Mouse (Mus musculus) left cerebral cortex, postnatal 10 days (tissue): ENCODE measurements around the gene Tgfbr2. TPM values are rescaled to one million over a fixed set of nuclear protein-coding genes. Genes with fewer than 3 reads are reported as not detected.
A peak's percentile ranks its signal among the peaks of the same experiment; 100 is the strongest.

Experiments used
- DNase-seq, 2 experiments: peaks; one replicate each; pipeline ENCODE4 v3.0.0; 2021 to 2022; ENCODE audit warnings: low spot score in 2 of 2, mixed read lengths in 1 of 2; ENCODE audit errors: extremely low spot score in 1 of 2
- intact Hi-C: fragments of 180-260 bp; cut with DNase I; formaldehyde crosslinking; loops from one replicate; pipeline ENCODE4 v1.15.1; 2025
- total RNA-seq, 2 experiments: library from RNA; stranded (reverse); gene quantifications; 2 replicates each; pipeline ENCODE4 v1.2.3; 2021

The Tgfbr2 gene
- total RNA-seq, 2 experiments from 2014 or later, result 10.3 to 14.2 TPM

DNA sequence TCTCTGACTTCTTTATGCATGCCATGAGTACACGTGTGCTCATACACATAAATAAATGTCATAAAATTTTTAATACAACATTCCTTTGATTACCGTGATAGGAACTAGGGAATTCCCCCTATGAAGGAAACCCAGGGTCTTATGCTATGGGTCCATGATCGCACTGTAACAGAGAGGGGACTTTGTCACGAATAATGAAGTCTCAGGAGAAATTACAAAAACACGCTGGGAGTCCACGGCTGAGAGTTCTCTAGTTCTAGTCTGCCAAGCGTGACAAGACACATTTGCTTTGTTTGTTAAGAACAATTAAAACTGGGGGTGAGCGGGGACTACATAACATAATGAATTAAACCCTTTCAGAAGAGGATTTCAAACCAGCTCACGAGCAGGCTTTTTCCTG is 23.3 kb upstream of the Tgfbr2 start:
- no peak for DNase-seq

GRCm38 (mm10) chr9:116197491-116198170 is 22.5 kb upstream of the Tgfbr2 start:
- intact Hi-C loops, result no loop called here
- DNase-seq, result no peak

More for the DNA sequence above, 23.3 kb upstream of the Tgfbr2 start:
- intact Hi-C loops, result no loop called here

DNA sequence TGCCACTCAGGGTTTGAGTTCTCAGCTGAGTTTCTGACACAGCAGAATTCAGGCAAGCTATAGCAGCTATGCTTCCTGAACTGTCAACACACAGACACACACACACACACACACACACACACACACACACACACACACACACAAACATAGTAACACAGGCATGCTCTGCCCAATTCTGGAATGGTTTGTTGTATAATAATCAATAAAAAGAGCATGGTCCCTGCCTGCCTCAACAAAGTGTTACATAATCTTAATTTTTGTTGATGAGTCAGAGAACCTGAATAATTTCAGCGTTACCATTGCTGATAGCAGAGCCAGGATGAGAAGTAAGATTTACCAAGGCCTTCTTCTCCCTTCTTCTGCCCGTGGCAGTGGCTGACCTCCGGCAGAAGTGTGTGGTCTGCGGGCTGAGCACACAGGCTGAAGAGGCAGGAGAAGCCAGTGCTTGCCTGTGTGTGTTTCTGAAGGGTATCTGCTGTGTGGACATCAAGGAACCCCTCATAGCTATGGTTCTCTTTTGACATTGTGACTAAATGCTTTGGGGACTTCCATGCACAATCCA is 18.8 kb upstream of the Tgfbr2 start:
- intact Hi-C loops, result no loop called here
- no peak for DNase-seq

DNA sequence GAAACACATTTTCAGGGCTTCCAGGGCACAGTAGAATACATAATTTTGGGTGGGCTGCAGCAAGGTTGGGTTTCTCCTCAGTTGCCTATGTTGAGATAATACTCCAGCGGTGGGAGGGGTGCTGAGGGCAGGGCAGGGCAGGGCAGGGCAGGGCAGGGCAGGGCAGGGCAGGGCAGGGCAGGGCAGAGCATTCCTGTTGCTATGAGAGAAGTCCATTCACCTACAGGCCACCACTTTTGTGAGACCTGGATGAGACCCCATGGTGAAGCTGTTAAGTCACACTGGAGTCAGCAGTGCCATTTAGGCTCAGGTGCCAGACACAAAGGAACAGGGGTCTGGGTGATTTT is 18.3 kb upstream of the Tgfbr2 start:
- intact Hi-C loops, result no loop called here
- DNase-seq, result no peak

DNA sequence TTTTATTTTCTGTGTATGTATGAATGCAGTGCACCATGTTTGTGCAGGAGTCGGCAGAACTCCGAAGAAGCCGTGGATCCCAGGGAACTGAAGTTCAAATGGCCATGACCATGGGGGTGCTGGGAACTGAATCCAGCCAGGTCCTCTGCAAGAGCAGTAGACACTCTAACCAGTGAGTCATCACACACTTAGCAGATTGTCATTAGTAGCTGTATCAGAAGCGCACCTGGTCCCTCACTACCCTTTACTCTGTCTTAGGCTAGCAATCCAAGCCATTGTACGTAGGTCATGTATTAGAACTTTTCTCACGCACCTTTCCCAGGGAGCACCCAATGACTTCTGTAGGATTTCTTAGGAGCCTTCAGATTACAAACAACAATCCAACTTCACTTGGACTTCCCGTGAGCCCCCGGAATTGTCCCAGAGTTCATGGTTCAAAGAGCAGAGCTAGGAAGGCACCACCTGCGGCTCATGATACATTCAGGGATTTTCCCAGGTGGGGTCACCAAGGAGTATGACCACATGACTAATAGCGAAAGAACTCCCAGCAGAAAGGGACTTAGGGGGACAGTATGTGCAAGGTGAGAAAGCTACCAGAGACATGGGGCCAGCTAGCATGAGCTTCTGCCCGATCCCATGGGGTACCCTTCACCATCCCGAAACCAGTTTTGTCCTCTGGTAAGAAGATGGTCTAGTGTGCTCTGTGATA is 17.8 kb upstream of the Tgfbr2 start:
- intact Hi-C loops, result no loop called here
- no peak for DNase-seq

DNA sequence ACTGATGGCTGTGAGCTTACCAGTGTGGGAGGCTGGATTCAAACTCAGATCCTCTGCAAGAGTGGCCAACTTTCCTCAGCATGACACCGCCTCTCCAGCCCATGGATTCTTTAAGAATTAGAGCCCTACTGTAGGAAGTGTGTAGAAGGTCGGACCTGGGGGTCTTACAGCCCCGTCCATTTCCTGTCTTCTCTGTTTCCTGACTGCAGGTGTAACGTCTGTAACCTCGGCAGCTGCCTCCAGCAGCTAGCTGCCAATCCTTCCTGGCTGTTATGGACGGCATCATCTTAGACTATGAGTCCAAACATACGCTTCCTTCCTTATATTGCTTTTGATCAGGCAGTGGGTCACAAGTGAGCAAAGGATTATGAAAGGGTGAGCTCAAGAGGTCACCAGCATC is 17.1 kb upstream of the Tgfbr2 start:
- DNase-seq, result no peak
- intact Hi-C loops, result no loop called here

- no peak for DNase-seq
- intact Hi-C loops, result no loop called here
Measured at GRCm38 (mm10) chr9:116189831-116190230, 14.7 kb upstream of the Tgfbr2 start.

DNA sequence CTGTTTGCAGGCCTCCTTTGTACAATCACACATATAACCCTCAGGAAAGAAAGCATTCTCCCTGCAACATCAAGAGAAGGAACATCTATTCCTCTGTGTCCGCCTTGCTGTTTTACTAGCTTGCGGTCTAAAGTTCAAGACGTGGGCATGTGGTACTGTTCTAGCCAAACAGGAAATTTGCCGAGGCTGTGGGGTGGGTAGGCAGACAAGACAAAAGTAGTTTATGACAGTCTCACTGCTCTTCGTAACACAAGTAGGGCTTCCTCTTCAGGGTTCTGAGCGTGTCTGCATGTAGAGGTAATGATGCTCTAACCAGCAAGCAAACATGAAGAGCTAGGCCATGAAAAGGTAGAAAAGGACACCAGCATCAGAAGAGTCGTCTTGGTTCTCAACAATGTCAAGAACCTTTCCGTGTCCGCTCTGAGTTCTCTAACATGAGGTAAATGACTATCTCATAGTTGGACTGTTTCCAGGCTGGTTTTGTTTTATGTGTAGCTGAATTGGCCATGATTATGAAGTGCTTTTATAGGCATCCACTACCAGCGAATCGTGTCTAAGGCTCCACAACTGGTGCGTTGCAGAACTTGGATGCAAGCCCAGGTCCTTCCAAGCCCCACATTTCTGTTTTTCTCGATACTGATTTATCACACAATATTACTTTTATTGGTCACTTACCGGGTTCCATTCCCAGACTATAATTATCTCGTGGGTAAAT is 13.9 kb upstream of the Tgfbr2 start:
- no peak for DNase-seq
- intact Hi-C loops, result no loop called here

DNA sequence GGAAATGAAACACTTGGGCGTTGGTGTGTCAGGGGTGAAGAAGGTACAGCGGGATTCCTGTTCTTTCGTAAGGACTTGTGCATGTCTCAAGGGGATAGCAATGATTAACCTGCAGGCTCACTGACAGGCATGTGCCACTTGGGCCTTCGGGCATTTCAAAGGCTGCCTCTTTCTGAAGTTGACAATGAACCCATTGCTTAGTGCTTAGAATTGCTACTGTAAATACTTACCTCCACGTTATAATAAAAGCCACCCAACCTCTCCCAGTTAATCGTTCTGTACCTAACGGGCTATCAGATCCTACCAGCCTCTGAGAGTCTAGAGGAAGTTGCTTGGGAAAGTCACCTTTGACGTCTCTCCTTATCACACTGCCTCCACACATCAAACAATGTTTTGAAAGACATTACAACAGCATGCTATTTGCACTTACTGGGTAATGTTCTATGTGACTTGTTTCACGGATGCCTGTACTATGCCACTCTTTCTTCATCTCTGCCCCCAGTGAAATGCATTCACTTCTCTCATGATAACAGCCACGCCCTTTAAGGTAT is 12.1 kb upstream of the Tgfbr2 start:
- DNase-seq, result no peak
- intact Hi-C loops, result no loop called here

GRCm38 (mm10) chr9:116184903-116185302 is 9.7 kb upstream of the Tgfbr2 start:
- no peak for DNase-seq
- intact Hi-C loops, result no loop called here

- DNase-seq, result no peak
Measured at GRCm38 (mm10) chr9:116183035-116183434, 7.9 kb upstream of the Tgfbr2 start.

DNA sequence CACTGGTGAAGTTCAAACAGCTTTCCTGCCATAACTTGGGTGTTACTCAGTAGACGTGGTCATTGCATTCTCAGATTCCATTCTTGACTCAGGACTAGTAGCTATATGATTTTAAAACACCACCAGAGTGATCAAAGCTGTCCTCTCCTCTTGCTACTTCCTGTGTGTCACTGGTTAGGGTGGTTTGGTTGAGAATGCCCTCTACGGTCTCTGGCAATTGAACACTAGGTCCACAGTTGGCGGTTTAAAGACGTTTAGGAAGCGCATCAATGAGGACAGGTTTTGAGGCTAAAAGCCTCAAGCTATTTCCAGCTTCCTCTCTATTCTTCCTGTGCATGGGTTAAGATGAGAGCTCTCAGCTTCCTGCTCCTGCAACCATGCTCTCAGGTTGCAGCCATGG is 6.4 kb upstream of the Tgfbr2 start:
- intact Hi-C loops, result no loop called here
- no peak for DNase-seq

More at GRCm38 (mm10) chr9:116183035-116183434, 7.9 kb upstream of the Tgfbr2 start:
- intact Hi-C loops, result no loop called here

DNA sequence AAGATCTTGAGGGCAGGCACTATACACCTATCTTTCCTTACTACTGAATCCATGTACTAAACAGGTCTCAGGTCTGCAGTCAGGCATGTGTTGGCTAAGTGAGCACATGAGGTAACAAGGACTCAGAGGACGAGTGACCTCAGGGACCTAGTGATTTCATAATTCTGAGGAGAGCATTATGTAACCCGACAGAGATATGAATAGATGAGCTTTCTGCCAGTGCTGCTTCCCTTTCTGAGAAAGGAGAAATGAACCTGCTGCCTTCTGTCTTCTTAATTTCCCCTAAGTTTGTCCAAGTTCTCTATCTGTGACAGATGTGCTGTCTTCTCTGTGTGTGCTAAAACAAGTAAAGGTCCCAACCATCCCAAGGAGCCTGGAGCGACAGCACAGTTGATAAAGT is 3.0 kb upstream of the Tgfbr2 start:
- peak in 1 of 2 experiments; percentile 3 for DNase-seq
- intact Hi-C loops, result no loop called here

GRCm38 (mm10) chr9:116177108-116177507 is 1.9 kb upstream of the Tgfbr2 start:
- intact Hi-C loops, result no loop called here
- no peak for DNase-seq

DNA sequence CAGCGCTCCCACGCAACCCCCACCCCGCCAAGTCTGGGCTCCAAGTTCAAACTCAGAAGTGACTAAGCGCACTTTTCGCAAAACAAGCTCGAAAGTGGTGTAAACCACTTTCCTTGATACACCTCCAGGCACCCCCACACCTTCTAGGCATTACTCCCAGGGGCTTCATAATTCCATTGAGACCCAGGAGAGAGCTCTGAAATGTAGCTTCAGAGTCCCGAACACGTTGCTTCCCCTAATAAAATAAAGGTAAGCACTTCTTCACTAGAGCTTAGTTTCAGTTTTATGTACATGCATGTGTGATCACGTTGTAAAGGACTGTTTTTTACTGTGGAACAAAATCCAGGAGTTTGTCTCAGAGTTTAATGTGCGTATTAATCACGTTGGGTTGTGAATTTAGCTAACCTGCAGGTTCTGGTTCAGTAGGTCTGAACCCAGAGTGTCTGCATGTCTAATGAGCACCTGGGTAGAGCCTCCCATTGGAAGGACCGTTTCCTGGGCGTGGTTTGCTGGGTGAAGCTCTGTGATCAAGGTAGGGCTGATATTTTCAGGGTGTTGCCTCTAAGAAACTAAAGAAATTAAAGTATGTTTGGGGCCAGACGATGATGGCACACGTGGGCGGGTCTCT is 442 bp upstream of the Tgfbr2 start:
- intact Hi-C loops, result no loop called here
- DNase-seq, result peak in 1 of 2 experiments; percentile 37

GRCm38 (mm10) chr9:116173473-116174170 is 1.5 kb downstream of the Tgfbr2 start:
- intact Hi-C loops, result no loop called here

DNA sequence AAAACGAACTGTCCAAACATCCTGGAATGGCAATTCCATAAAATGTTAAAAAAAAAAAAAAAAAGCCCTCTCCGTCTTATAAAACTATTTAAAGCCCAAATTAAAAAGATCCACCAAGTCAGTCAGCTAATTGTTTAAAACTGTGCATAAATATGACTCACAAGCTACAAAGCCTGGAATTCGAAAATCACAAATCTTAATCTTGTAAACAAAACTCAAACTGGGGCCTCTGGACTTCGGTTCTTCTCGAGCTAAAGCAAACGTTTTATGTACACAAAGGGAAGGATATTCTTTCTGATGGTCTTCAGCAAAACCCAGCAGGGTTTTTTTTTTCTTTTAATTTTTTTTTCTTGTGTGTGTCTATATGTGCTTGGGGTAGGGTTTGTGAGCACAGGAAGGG is 2.1 kb downstream of the Tgfbr2 start:
- intact Hi-C loops, result no loop called here

More at GRCm38 (mm10) chr9:116173473-116174170, 1.5 kb downstream of the Tgfbr2 start:
- no peak for DNase-seq

DNA sequence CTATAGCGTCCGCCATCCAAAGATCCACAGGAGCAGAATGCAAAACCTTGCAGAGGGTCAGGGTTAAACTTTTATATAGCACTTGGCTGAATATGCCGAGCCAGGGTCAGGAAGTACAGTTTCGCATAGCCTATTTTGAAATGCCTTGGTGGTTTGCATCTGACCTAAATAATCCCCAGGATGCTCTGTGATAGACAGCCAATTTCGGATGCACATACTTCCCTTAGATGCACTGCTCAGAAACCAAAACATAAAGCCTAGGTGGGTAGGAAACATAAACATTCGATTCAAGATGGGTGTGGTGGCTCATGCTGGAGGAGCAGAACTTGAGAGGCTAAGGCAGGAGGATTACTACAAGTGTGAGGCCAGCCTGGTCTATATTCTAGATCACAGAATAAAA is 6.1 kb downstream of the Tgfbr2 start:
- intact Hi-C loops, result no loop called here
- no peak for DNase-seq

More for the DNA sequence above, 2.1 kb downstream of the Tgfbr2 start:
- DNase-seq, result no peak
